Comparison of ENCODE assay signal across 20 mouse cellular contexts in genomic region chr4:137181252-137181651, GRCm38 (mm10).
DNase-seq lines count a peak whose midpoint lies in the region; ATAC-seq and TF ChIP-seq lines count a peak whose summit lies in the region.
"Had no signal": no experiment of that assay in that cellular context is flagged by ENCODE, and none has a peak within 500 bp of the region (broad histone marks: within the 10 kb centered on the region; RNA-seq: fewer than 3 reads in every experiment).

No protein-coding gene starts in this region.

- H3K36me3 ChIP-seq in hindbrain, embryonic 10.5 days, result no peaks in the 10 kb centered on the region
- no peaks in the 10 kb centered on the region for H3K36me3 ChIP-seq in hindbrain, embryonic 11.5 days (ENCODE audit: control insufficient read depth, insufficient read depth, low read length)
- H3K36me3 ChIP-seq in liver, adult 2 months (ENCODE audit: control insufficient read depth, insufficient read depth, low read length), result no peaks in the 10 kb centered on the region
- no peaks in the 10 kb centered on the region for H3K36me3 ChIP-seq in liver, embryonic 12.5 days
- no peaks in the 10 kb centered on the region for H3K36me3 ChIP-seq in embryonic facial prominence, embryonic 10.5 days (replicated peaks)
- H3K36me3 ChIP-seq in stomach, embryonic 15.5 days, result no peaks in the 10 kb centered on the region
- H3K36me3 ChIP-seq: embryonic facial prominence, embryonic 12.5 days; limb, embryonic 12.5 days; liver, embryonic 15.5 days; midbrain, embryonic 12.5 days; neural tube, embryonic 13.5 days had no signal

- H3K9ac ChIP-seq in hindbrain, embryonic 11.5 days (ENCODE audit: low read depth, low read length), result no peak overlapping the region
- no peak overlapping the region for H3K9ac ChIP-seq in liver, adult 2 months (ENCODE audit: low read depth, low read length)
- no peak overlapping the region for H3K9ac ChIP-seq in liver, embryonic 12.5 days
- no peak overlapping the region for H3K9ac ChIP-seq in stomach, embryonic 15.5 days
- H3K9ac ChIP-seq: embryonic facial prominence, embryonic 12.5 days; forebrain, embryonic 13.5 days; limb, embryonic 12.5 days; liver, embryonic 15.5 days; midbrain, embryonic 12.5 days; neural tube, embryonic 13.5 days had no signal

- no peak for ATAC-seq in hindbrain, embryonic 11.5 days (ENCODE audit: low FRiP score)
- no peak for ATAC-seq in liver, embryonic 12.5 days
- no peak for ATAC-seq in stomach, embryonic 15.5 days (ENCODE audit: insufficient read depth, low FRiP score, low read depth)
- ATAC-seq: forebrain, embryonic 13.5 days had no signal

- H3K4me1 ChIP-seq in hindbrain, embryonic 10.5 days (replicated peaks), result peaks cover 19% of the 10 kb centered on the region
- no peaks in the 10 kb centered on the region; the same call in 1 of the 2 replicates for H3K4me1 ChIP-seq in hindbrain, embryonic 11.5 days (replicated peaks; ENCODE audit: control insufficient read depth, insufficient read depth, low read length)
- H3K4me1 ChIP-seq in liver, adult 2 months (ENCODE audit: control insufficient read depth, insufficient read depth, low read length), result peaks cover 4% of the 10 kb centered on the region
- peaks cover 35% of the 10 kb centered on the region for H3K4me1 ChIP-seq in liver, embryonic 12.5 days
- peaks cover 13% of the 10 kb centered on the region for H3K4me1 ChIP-seq in embryonic facial prominence, embryonic 10.5 days
- H3K4me1 ChIP-seq in stomach, embryonic 15.5 days, result peaks cover 27% of the 10 kb centered on the region
- H3K4me1 ChIP-seq: forebrain, embryonic 13.5 days had no signal

- no peak overlapping the region for H3K27ac ChIP-seq in hindbrain, embryonic 10.5 days
- no peak overlapping the region for H3K27ac ChIP-seq in hindbrain, embryonic 11.5 days (ENCODE audit: low read depth, low read length)
- H3K27ac ChIP-seq in liver, adult 2 months (replicated peaks; ENCODE audit: insufficient read depth, low read depth, low read length), result no peak overlapping the region
- H3K27ac ChIP-seq in liver, embryonic 12.5 days, result no peak overlapping the region
- H3K27ac ChIP-seq in embryonic facial prominence, embryonic 10.5 days (replicated peaks), result 0 out of 2 replicates have a peak overlapping the region, but pooled peaks have one; percentile 21
- 0 out of 2 replicates have a peak overlapping the region, but pooled peaks have one; percentile 18 for H3K27ac ChIP-seq in stomach, embryonic 15.5 days
- H3K27ac ChIP-seq: embryonic facial prominence, embryonic 12.5 days; forebrain, embryonic 13.5 days; heart, adult 2 months; limb, embryonic 12.5 days; liver, embryonic 15.5 days; midbrain, embryonic 12.5 days; neural tube, embryonic 13.5 days had no signal

- H3K9me3 ChIP-seq in hindbrain, embryonic 10.5 days, result no peaks in the 10 kb centered on the region
- no peaks in the 10 kb centered on the region for H3K9me3 ChIP-seq in hindbrain, embryonic 11.5 days (ENCODE audit: control insufficient read depth, low read length)
- H3K9me3 ChIP-seq in liver, embryonic 12.5 days (replicated peaks), result no peaks in the 10 kb centered on the region
- no peaks in the 10 kb centered on the region for H3K9me3 ChIP-seq in embryonic facial prominence, embryonic 10.5 days
- H3K9me3 ChIP-seq in stomach, embryonic 15.5 days, result no peaks in the 10 kb centered on the region
- H3K9me3 ChIP-seq: embryonic facial prominence, embryonic 12.5 days; forebrain, embryonic 13.5 days; limb, embryonic 12.5 days; liver, embryonic 15.5 days; midbrain, embryonic 12.5 days; neural tube, embryonic 13.5 days had no signal

- H3K79me2 ChIP-seq in liver, adult 2 months (ENCODE audit: control insufficient read depth, insufficient read depth, low read length), result no peaks in the 10 kb centered on the region

- TF ChIP-seq POLR2A in liver, adult 2 months (IDR thresholded peaks at IDR 0.05; ENCODE audit: extremely low read depth, insufficient read depth, low read length), result no peak

- H3K4me2 ChIP-seq in hindbrain, embryonic 11.5 days (replicated peaks; ENCODE audit: low read depth, low read length), result no peak overlapping the region
- no peak overlapping the region for H3K4me2 ChIP-seq in liver, embryonic 12.5 days
- H3K4me2 ChIP-seq in stomach, embryonic 15.5 days, result no peak overlapping the region
- H3K4me2 ChIP-seq: embryonic facial prominence, embryonic 12.5 days; forebrain, embryonic 13.5 days; limb, embryonic 12.5 days; liver, embryonic 15.5 days; midbrain, embryonic 12.5 days; neural tube, embryonic 13.5 days had no signal

- peak; percentile 16 for DNase-seq in hindbrain, embryonic 10.5 days (ENCODE audit: low spot score)
- DNase-seq in hindbrain, embryonic 11.5 days (ENCODE audit: low spot score), result no peak
- DNase-seq in liver, adult 2 months (ENCODE audit: extremely low read depth, low read depth, low spot score), result peak; percentile 37
- DNase-seq in embryonic facial prominence, embryonic 10.5 days (ENCODE audit: low spot score), result no peak
- DNase-seq in gastrocnemius, postnatal 10 days, result no peak
- DNase-seq: B cell, adult 2 months; cerebellum, adult 8-10 months; gastrocnemius, postnatal 25 days; heart, adult 2 months; layer of hippocampus, adult 9-11 months; thymus, postnatal 36 days had no signal

- TF ChIP-seq CTCF in liver, adult 2 months (IDR thresholded peaks at IDR 0.05; ENCODE audit: low read depth, low read length), result no peak

- H3K4me3 ChIP-seq in hindbrain, embryonic 10.5 days, result no peak overlapping the region
- no peak overlapping the region for H3K4me3 ChIP-seq in hindbrain, embryonic 11.5 days (ENCODE audit: low read depth, low read length)
- no peak overlapping the region for H3K4me3 ChIP-seq in liver, adult 2 months (ENCODE audit: insufficient read depth, low read depth, low read length)
- no peak overlapping the region for H3K4me3 ChIP-seq in liver, embryonic 12.5 days
- no peak overlapping the region for H3K4me3 ChIP-seq in embryonic facial prominence, embryonic 10.5 days
- H3K4me3 ChIP-seq in stomach, embryonic 15.5 days (replicated peaks), result no peak overlapping the region
- H3K4me3 ChIP-seq: embryonic facial prominence, embryonic 12.5 days; erythroblast, embryonic 14.5 days; forebrain, embryonic 13.5 days; heart, adult 2 months; limb, embryonic 12.5 days; liver, embryonic 15.5 days; midbrain, embryonic 12.5 days; neural tube, embryonic 13.5 days had no signal

- 64% methylated on average over 8 of the region's 8 CpGs for WGBS in hindbrain, embryonic 10.5 days
- 52% methylated on average over 8 of the region's 8 CpGs for WGBS in hindbrain, embryonic 11.5 days
- 43% methylated on average over 8 of the region's 8 CpGs for whole genome bisulfite sequencing in liver, adult 2 months
- 51% methylated on average over 8 of the region's 8 CpGs for WGBS in liver, embryonic 12.5 days (ENCODE audit: insufficient replicate concordance)
- 65% methylated on average over 8 of the region's 8 CpGs for WGBS in embryonic facial prominence, embryonic 10.5 days
- 54% methylated on average over 8 of the region's 8 CpGs for WGBS in stomach, embryonic 15.5 days

- no peaks in the 10 kb centered on the region; the same call in 1 of the 2 replicates for H3K27me3 ChIP-seq in hindbrain, embryonic 10.5 days (ENCODE audit: insufficient read depth, poor library complexity, severe bottlenecking)
- no peaks in the 10 kb centered on the region for H3K27me3 ChIP-seq in hindbrain, embryonic 11.5 days (ENCODE audit: control insufficient read depth, insufficient read depth, low read length)
- H3K27me3 ChIP-seq in liver, adult 2 months (ENCODE audit: control insufficient read depth, insufficient read depth, low read length), result peaks cover 5% of the 10 kb centered on the region; the same call in 1 of the 2 replicates
- 0 out of 2 replicates have a peak, but pooled peaks cover 3% of the 10 kb centered on the region for H3K27me3 ChIP-seq in liver, embryonic 12.5 days (replicated peaks)
- no peaks in the 10 kb centered on the region for H3K27me3 ChIP-seq in embryonic facial prominence, embryonic 10.5 days (replicated peaks; ENCODE audit: low read depth, poor library complexity, severe bottlenecking)
- H3K27me3 ChIP-seq in stomach, embryonic 15.5 days (replicated peaks), result no peaks in the 10 kb centered on the region
- H3K27me3 ChIP-seq: embryonic facial prominence, embryonic 12.5 days; forebrain, embryonic 13.5 days; liver, embryonic 15.5 days; midbrain, embryonic 12.5 days; neural tube, embryonic 13.5 days had no signal

Comparison
In these comparisons a context has a peak if more than half of its experiments do, and no peak if none do; other contexts are left out.
1. DNase-seq: peak in hindbrain, embryonic 10.5 days (single experiment) and liver, adult 2 months (single experiment); none in hindbrain, embryonic 11.5 days (single experiment), embryonic facial prominence, embryonic 10.5 days (single experiment) and gastrocnemius, postnatal 10 days (single experiment).
2. H3K27ac ChIP-seq: peak in embryonic facial prominence, embryonic 10.5 days (single experiment) and stomach, embryonic 15.5 days (single experiment); none in hindbrain, embryonic 10.5 days (single experiment), hindbrain, embryonic 11.5 days (single experiment), liver, adult 2 months (single experiment) and liver, embryonic 12.5 days (single experiment).